Mouse (Mus musculus): ENCODE measurements at regions not wholly inside any gene's neighbourhood (a gene's known extent, or its start where the extent isn't known, plus 50 kb on each side); places are given as distances from the start of the nearest gene placed in this dataset.

DNA sequence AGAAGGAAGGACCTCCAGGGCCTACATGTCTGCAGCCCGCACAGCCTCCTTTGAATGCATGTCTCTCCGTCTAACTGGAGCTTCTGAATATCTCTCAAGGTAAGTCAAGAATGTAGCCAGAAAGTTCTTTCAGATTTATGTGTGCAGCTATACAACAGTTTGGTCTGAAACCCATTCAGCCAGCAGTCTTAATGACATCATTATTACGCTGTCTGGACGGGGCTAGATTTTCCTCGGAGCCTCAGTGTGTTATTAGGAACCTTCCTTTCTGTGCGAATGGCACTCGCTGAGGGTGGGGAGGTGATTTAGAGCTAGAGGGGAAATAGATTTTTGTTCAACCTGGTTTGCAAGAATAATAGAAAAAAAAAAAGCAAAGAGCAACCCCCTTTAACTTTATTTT, 116.9 kb upstream of the Rnf219 start:
- TF ChIP-seq CTCF (IDR thresholded peaks at IDR 0.05; ENCODE audit: control insufficient read depth, insufficient read depth, insufficient replicate concordance, low read depth, low read length) (no peak), POLR2A (IDR thresholded peaks at IDR 0.05; ENCODE audit: control insufficient read depth, low read depth, low read length) (no peak)

Measured in testis, adult 2 months (tissue).